Mouse (Mus musculus) small intestine, adult 2 months (tissue): ENCODE results near the gene Ms4a5.

Experiments
- CTCF ChIP-seq: fragments of 200-500 bp; IDR thresholded peaks from 2 replicates; pipeline ENCODE4 v1.5.1; 2012; ENCODE audit warnings: low read depth, mild to moderate bottlenecking, control low read depth, inconsistent platforms, low read length, moderate library complexity, mixed read lengths; ENCODE audit not compliant: insufficient replicate concordance, insufficient read length; ENCODE audit errors: extremely low read depth
- POLR2A ChIP-seq: fragments of 200-500 bp; IDR thresholded peaks from 2 replicates; pipeline ENCODE4 v1.6.1; 2012; ENCODE audit warnings: low read depth, mild to moderate bottlenecking, control low read depth, inconsistent platforms, low read length, moderate library complexity

DNA sequence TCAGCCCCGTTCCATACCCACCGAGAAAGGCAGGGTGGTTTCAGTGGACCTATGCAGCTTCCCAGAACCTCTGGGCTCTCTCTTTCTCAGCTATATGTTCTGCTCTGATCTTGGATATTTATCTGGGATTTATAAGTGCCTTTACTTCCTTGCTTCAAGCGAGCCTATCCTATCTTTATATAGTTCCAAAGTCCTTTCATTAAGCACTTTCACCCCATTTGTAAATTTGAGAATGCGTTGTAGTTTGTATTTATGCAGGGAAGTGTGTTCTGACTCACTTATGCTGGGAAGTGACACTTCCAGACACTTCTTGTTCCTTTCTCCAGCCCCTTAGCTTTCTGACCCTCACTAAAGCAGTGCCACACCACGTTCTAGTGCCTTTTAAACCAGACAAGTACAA is 51.3 kb downstream of the Ms4a5 start, which contains the start of gene Ms4a12:
- TF ChIP-seq CTCF, result no peak
- peak; percentile 47; the same call in 1 of the 2 replicates for TF ChIP-seq POLR2A
